Mouse (Mus musculus) heart, adult 2 months (tissue): ENCODE measurements at regions not wholly inside any gene's neighbourhood (a gene's known extent, or its start where the extent isn't known, plus 50 kb on each side); places are given as distances from the start of the nearest gene placed in this dataset.

Experiments used
- DNase-seq, 2 experiments: peaks; one replicate each; pipeline ENCODE4 v3.0.0; 2021
- H3K27ac ChIP-seq: fragments of 200-600 bp; 2 replicates; pipeline ENCODE4 v1.8.1; 2022
- H3K27me3 ChIP-seq: fragments of 200-500 bp; 2 replicates; pipeline ENCODE4 v1.6.1; 2012; ENCODE audit warnings: mild to moderate bottlenecking, low read length, inconsistent platforms, mixed read lengths; ENCODE audit not compliant: control insufficient read depth, insufficient read depth
- H3K36me3 ChIP-seq: fragments of 200-500 bp; 2 replicates; pipeline ENCODE4 v1.6.1; 2012; ENCODE audit warnings: low read length, inconsistent platforms; ENCODE audit not compliant: control insufficient read depth, insufficient read depth
- H3K4me1 ChIP-seq: fragments of 200-500 bp; 2 replicates; pipeline ENCODE4 v1.6.1; 2011; ENCODE audit warnings: low read length; ENCODE audit not compliant: control insufficient read depth, insufficient read depth
- H3K4me3 ChIP-seq: fragments of 200-600 bp; 2 replicates; pipeline ENCODE4 v1.8.1; 2022
- H3K79me2 ChIP-seq: fragments of 200-500 bp; replicated peaks from 2 replicates; pipeline ENCODE4 v1.6.1; 2012; ENCODE audit warnings: mild to moderate bottlenecking, inconsistent platforms, low read length, moderate library complexity, mixed read lengths; ENCODE audit not compliant: control insufficient read depth, insufficient read depth
- H3K9ac ChIP-seq: fragments of 200-500 bp; 2 replicates; pipeline ENCODE4 v1.6.1; 2012; ENCODE audit warnings: low read depth, mild to moderate bottlenecking, control low read depth, inconsistent platforms, low read length, mixed read lengths
- CTCF ChIP-seq: fragments of 200-600 bp; IDR thresholded peaks from 2 replicates; pipeline ENCODE4 v1.8.1; 2022; ENCODE audit warnings: antibody characterized with exemption, mild to moderate bottlenecking, moderate library complexity
- EP300 ChIP-seq: fragments of 200-500 bp; IDR thresholded peaks from 2 replicates; pipeline ENCODE4 v1.6.1; 2011; ENCODE audit warnings: low read depth, low read length, control low read depth; ENCODE audit not compliant: insufficient read depth
- POLR2A ChIP-seq: fragments of 200-500 bp; IDR thresholded peaks from 2 replicates; pipeline ENCODE4 v1.6.1; 2011; ENCODE audit warnings: mild to moderate bottlenecking, low read depth, low read length, control low read depth; ENCODE audit not compliant: insufficient read depth
- WGBS: fragments of 180-500 bp; shearing (Covaris S2); methylation state at CpG from one replicate; pipeline ENCODE4 v1.1.7; 2018; 5-methylcytosine and 5-hydroxymethylcytosine counted together
- intact Hi-C: fragments of 180-260 bp; cut with DNase I; formaldehyde crosslinking; loops from one replicate; pipeline ENCODE4 v1.15.1; 2025

GRCm38 (mm10) chr16:12900670-12901069, 208.8 kb upstream of the Ercc4 start:
- no peaks in the 10 kb centered on the region for H3K27me3 ChIP-seq
- DNase-seq, result no peak
- no peaks in the 10 kb centered on the region for H3K79me2 ChIP-seq
- intact Hi-C loops, result no loop called here
- TF ChIP-seq POLR2A, result no peak
- no peak for TF ChIP-seq CTCF
- no peak for TF ChIP-seq EP300
- 84% methylated on average over 8 of the region's 8 CpGs for WGBS
- H3K9ac ChIP-seq, result no peak overlapping the region
- H3K4me1 ChIP-seq, result no peaks in the 10 kb centered on the region
- no peak overlapping the region for H3K27ac ChIP-seq
- no peaks in the 10 kb centered on the region for H3K36me3 ChIP-seq
- H3K4me3 ChIP-seq, result no peak overlapping the region

DNA sequence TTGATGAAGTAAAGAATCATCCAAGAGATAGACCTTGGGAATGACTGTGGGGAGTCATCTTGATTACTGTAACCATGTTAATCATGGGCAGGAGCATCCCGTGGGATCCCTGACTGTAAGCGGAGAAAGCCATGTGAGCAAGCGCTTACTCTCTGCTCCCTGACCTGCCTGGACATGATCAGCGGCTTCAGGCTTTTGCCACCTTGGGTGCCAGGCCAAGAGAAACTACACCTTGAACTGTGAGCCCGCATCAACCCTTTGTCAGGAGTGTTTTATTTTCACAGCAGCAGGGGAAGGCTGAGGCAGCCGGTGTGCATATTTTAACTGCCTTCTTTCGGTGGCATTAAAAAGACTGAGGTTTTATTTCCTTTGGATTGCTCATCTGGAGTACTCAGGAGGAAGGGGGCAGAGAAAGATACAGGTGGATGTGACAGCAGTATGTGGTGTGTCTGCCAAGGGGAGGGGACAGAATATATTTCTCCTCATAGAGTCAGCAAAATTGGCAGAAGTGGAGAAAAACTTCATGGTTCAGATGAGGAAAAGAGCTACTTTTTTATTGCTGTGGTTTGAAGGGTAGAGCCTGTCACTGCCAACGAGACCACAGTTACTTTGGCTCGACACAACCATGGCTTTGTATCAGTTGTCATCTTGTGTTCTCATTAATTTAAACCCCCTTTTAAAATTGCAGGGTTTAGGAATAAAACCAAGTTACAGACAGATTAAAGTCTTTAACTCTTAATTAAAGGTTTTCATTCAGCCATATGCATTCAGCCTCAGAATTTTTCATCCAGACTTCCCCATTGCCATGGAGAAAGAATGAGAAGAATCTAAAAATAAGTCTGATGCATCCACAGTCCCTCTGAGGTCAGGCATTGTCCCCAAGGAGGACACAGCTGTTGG, 208.1 kb upstream of the Ercc4 start:
- no peak for TF ChIP-seq CTCF
- no peak for TF ChIP-seq EP300
- TF ChIP-seq POLR2A, result no peak
- no peak overlapping the region for H3K4me3 ChIP-seq
- H3K27me3 ChIP-seq, result no peaks in the 10 kb centered on the region
- no peaks in the 10 kb centered on the region for H3K79me2 ChIP-seq
- 75% methylated on average over 9 of the region's 9 CpGs for WGBS
- no peaks in the 10 kb centered on the region for H3K36me3 ChIP-seq
- no peak overlapping the region for H3K27ac ChIP-seq
- intact Hi-C loops, result no loop called here
- no peaks in the 10 kb centered on the region for H3K4me1 ChIP-seq
- no peak overlapping the region for H3K9ac ChIP-seq
- DNase-seq, result no peak

- no peaks in the 10 kb centered on the region for H3K36me3 ChIP-seq
Measured at GRCm38 (mm10) chr16:12901996-12902319, 207.5 kb upstream of the Ercc4 start.

DNA sequence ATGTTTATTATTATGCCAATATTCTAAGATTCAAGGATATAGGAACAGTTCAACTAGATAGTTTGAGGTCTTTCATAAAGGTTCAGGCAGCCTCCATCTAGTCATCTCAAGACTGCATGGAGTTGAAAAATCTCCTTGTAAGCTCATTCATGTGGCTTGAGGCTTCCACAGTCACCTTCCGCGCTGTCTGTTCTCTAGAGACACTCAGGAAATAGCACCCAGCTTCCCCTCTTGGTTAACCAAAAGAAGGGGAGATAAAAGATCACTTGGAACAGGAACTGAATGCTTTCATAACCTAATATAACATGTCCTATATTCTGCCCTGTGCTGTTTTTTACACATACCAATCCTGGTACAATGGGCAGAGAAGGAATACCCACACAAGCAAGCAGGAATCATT, 206.3 kb upstream of the Ercc4 start:
- H3K79me2 ChIP-seq, result no peaks in the 10 kb centered on the region
- DNase-seq, result no peak
- H3K9ac ChIP-seq, result no peak overlapping the region
- no peak overlapping the region for H3K27ac ChIP-seq
- no peaks in the 10 kb centered on the region for H3K4me1 ChIP-seq
- intact Hi-C loops, result no loop called here
- H3K4me3 ChIP-seq, result no peak overlapping the region
- WGBS, result 60% methylated on average over 2 of the region's 2 CpGs
- H3K27me3 ChIP-seq, result no peaks in the 10 kb centered on the region
- H3K36me3 ChIP-seq, result no peaks in the 10 kb centered on the region
- TF ChIP-seq POLR2A (no peak), EP300 (no peak), CTCF (no peak)

More at GRCm38 (mm10) chr16:12901996-12902319, 207.5 kb upstream of the Ercc4 start:
- DNase-seq, result peak in 1 of 2 experiments; percentile 5
- H3K4me1 ChIP-seq, result no peaks in the 10 kb centered on the region
- H3K9ac ChIP-seq, result no peak overlapping the region
- H3K79me2 ChIP-seq, result no peaks in the 10 kb centered on the region
- no peak overlapping the region for H3K27ac ChIP-seq
- intact Hi-C loops, result no loop called here
- H3K27me3 ChIP-seq, result no peaks in the 10 kb centered on the region
- H3K4me3 ChIP-seq, result no peak overlapping the region
- TF ChIP-seq CTCF (no peak), POLR2A (no peak), EP300 (no peak)

- Histone ChIP-seq H3K27ac (no peak overlapping the region), H3K27me3 (no peaks in the 10 kb centered on the region), H3K79me2 (no peaks in the 10 kb centered on the region), H3K4me1 (no peaks in the 10 kb centered on the region), H3K36me3 (no peaks in the 10 kb centered on the region), H3K9ac (no peak overlapping the region), H3K4me3 (no peak overlapping the region)
- intact Hi-C loops, result no loop called here
- TF ChIP-seq POLR2A (no peak), CTCF (peak; percentile 13; the same call in 1 of the 2 replicates)
- 43% methylated on average over 1 of the region's 1 CpGs for WGBS
- no peak for DNase-seq
Measured at GRCm38 (mm10) chr16:12904937-12905336, 204.5 kb upstream of the Ercc4 start.

DNA sequence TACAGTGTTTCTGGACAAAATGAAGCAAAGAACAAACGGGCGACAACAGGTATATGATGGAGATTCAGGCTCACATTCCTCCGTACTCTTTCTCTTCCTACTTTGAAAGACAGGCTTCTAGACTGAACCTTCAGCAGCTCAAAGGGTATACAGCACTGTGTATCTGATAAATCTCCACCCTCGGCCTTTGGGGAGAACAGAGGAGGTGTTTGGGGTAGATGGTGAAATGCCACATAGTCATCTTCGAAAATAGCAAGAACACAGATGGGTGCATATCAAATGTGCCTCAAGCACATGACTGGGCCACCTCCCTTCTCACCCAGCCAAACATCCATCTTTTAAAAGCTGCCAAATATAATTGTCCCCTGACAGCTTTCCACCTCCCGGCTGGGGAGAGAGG, 184.8 kb upstream of the Ercc4 start:
- H3K36me3 ChIP-seq, result no peaks in the 10 kb centered on the region
- no peak for DNase-seq
- H3K9ac ChIP-seq, result no peak overlapping the region
- TF ChIP-seq CTCF (no peak), EP300 (no peak)
- 81% methylated on average over 6 of the region's 6 CpGs for WGBS
- no peaks in the 10 kb centered on the region for H3K79me2 ChIP-seq
- no peaks in the 10 kb centered on the region for H3K27me3 ChIP-seq
- no peaks in the 10 kb centered on the region for H3K4me1 ChIP-seq
- no peak overlapping the region for H3K27ac ChIP-seq
- intact Hi-C loops, result no loop called here
- no peak overlapping the region for H3K4me3 ChIP-seq
